In genomic region chr9:78193902-78194597, GRCm38 (mm10) we compare ENCODE assay signal across 8 mouse cellular contexts. TPM values are rescaled to one million over a fixed set of nuclear protein-coding genes. Genes with fewer than 3 reads are reported as not detected.
DNase-seq lines count a peak whose midpoint lies in the region; ATAC-seq and TF ChIP-seq lines count a peak whose summit lies in the region.
"Had no signal": no experiment of that assay in that cellular context is flagged by ENCODE, and none has a peak within 500 bp of the region (broad histone marks: within the 10 kb centered on the region; RNA-seq: fewer than 3 reads in every experiment).

No protein-coding gene starts in this region.

- no peaks in the 10 kb centered on the region for H3K36me3 ChIP-seq in forebrain, postnatal 0 days (ENCODE audit: insufficient read depth)
- no peaks in the 10 kb centered on the region for H3K36me3 ChIP-seq in liver, postnatal 0 days (replicated peaks; ENCODE audit: insufficient read depth, low read length)

- DNase-seq in urinary bladder, postnatal 36 days (ENCODE audit: low spot score in 2 of 2) = peak; percentile 43 to 50
- no peak for DNase-seq in urinary bladder, postnatal 10 days (ENCODE audit: low spot score)
- peak; percentile 73 for DNase-seq in c-Kit-positive CD71-positive TER-119-negative erythroid progenitor cells, embryonic 14.5 days (ENCODE audit: low read depth)
- peak; percentile 68 for DNase-seq in forebrain, postnatal 0 days
- peak; percentile 48 for DNase-seq in kidney, adult 18-20 months
- DNase-seq in liver, postnatal 0 days = peak; percentile 27
- DNase-seq in retina, postnatal 1 day = peak; percentile 88

- peaks cover 7% of the 10 kb centered on the region; the same call in 1 of the 2 replicates for H3K4me1 ChIP-seq in forebrain, postnatal 0 days (ENCODE audit: insufficient read depth)
- H3K4me1 ChIP-seq in liver, postnatal 0 days (ENCODE audit: insufficient read depth) = peaks cover 15% of the 10 kb centered on the region

- no peaks in the 10 kb centered on the region for H3K9me3 ChIP-seq in forebrain, postnatal 0 days (ENCODE audit: low read length)
- no peaks in the 10 kb centered on the region for H3K9me3 ChIP-seq in liver, postnatal 0 days (ENCODE audit: low read length)

- 45% methylated on average over 9 of the region's 9 CpGs for WGBS in forebrain, postnatal 0 days
- WGBS in liver, postnatal 0 days (ENCODE audit: insufficient replicate concordance) = 45% methylated on average over 9 of the region's 9 CpGs

- no peak overlapping the region for H3K4me3 ChIP-seq in forebrain, postnatal 0 days (ENCODE audit: low read depth, low read length)
- H3K4me3 ChIP-seq in liver, postnatal 0 days (ENCODE audit: low read depth, low read length) = no peak overlapping the region

- no peak for TF ChIP-seq EP300 in liver, postnatal 0 days (IDR thresholded peaks at IDR 0.05; ENCODE audit: low read depth)

- no peak overlapping the region for H3K4me2 ChIP-seq in forebrain, postnatal 0 days (ENCODE audit: low read depth)
- H3K4me2 ChIP-seq in liver, postnatal 0 days (ENCODE audit: low read depth, low read length) = no peak overlapping the region

- peak; percentile 87 for TF ChIP-seq CTCF in forebrain, postnatal 0 days (IDR thresholded peaks at IDR 0.05; ENCODE audit: low read depth)
- TF ChIP-seq CTCF in liver, postnatal 0 days (IDR thresholded peaks at IDR 0.05; ENCODE audit: low read depth) = peak; percentile 96

- ATAC-seq in forebrain, postnatal 0 days = peak; percentile 54
- peak; percentile 54 for ATAC-seq in liver, postnatal 0 days

- no peak overlapping the region for H3K27ac ChIP-seq in forebrain, postnatal 0 days (ENCODE audit: low read depth, low read length)
- H3K27ac ChIP-seq in liver, postnatal 0 days (ENCODE audit: low read depth) = no peak overlapping the region

- H3K27me3 ChIP-seq in forebrain, postnatal 0 days (ENCODE audit: insufficient read depth, low read length) = no peaks in the 10 kb centered on the region
- no peaks in the 10 kb centered on the region for H3K27me3 ChIP-seq in liver, postnatal 0 days (ENCODE audit: insufficient read depth, low read length)

- no peak overlapping the region for H3K9ac ChIP-seq in forebrain, postnatal 0 days
- no peak overlapping the region for H3K9ac ChIP-seq in liver, postnatal 0 days (replicated peaks)

RNA-seq across cellular contexts. Expression of gene Gsta4, which starts 11.5 kb away (rescaled TPM):
- total RNA-seq in forebrain, postnatal 0 days (2014; rRNA removed) = 12.6 and 14.8 TPM in 2 replicates
- polyA plus RNA-seq in forebrain, postnatal 0 days (2015; fragmentation: Nextera tagmentation; extraction: Ambion mirVana) = 28.8 and 31.0 TPM in 2 replicates
- 19.9 and 25.5 TPM in 2 replicates for polyA plus RNA-seq in liver, postnatal 0 days (2015; fragmentation: Nextera tagmentation; extraction: Ambion mirVana)

RNA-seq across cellular contexts. Expression of gene Gsta1, which starts 36.4 kb away (rescaled TPM):
- not detected in 2 replicates for total RNA-seq in forebrain, postnatal 0 days (2014; rRNA removed)
- polyA plus RNA-seq in forebrain, postnatal 0 days (2015; fragmentation: Nextera tagmentation; extraction: Ambion mirVana) = not detected in 2 replicates
- 0.39 TPM in 1 of 2 replicates, not detected in the other for polyA plus RNA-seq in liver, postnatal 0 days (2015; fragmentation: Nextera tagmentation; extraction: Ambion mirVana)
- total RNA-seq: layer of hippocampus, adult 18-20 months had no signal
